Mouse (Mus musculus) ES-E14 (cell line): ENCODE measurements around the gene Unc13c. TPM values are rescaled to one million over a fixed set of nuclear protein-coding genes. Genes with fewer than 3 reads are reported as not detected.
A peak's percentile ranks its signal among the peaks of the same experiment; 100 is the strongest.

ENCODE experiments used
- DNase-seq: peaks from one replicate; pipeline ENCODE4 v3.0.0-alpha.2; 2013; ENCODE audit warnings: low read depth, low spot score
- H3K27ac ChIP-seq: 2 replicates; pipeline ENCODE4 v1.5.1; 2012; ENCODE audit warnings: low read depth, mild to moderate bottlenecking, low read length, moderate library complexity, mixed read lengths; ENCODE audit not compliant: poor library complexity, insufficient read depth, severe bottlenecking
- H3K36me3 ChIP-seq: 2 replicates; pipeline ENCODE4 v1.6.1; 2012; ENCODE audit warnings: mild to moderate bottlenecking, low read length, moderate library complexity, mixed read lengths; ENCODE audit not compliant: control insufficient read depth, poor library complexity, insufficient read depth, severe bottlenecking
- H3K4me1 ChIP-seq, 2 experiments: fragments of 150-350 bp in 1 of 2; sonication (generic) in 1 of 2; 2 replicates each; pipeline ENCODE4 v1.6.1; 2012; ENCODE audit warnings: low read length in 2 of 2, mild to moderate bottlenecking in 1 of 2, mixed read lengths in 1 of 2; ENCODE audit not compliant: control insufficient read depth in 2 of 2, insufficient read depth in 2 of 2, poor library complexity in 1 of 2
- H3K4me3 ChIP-seq, 2 experiments: fragments of 150-350 bp in 1 of 2; sonication (generic) in 1 of 2; 2 replicates each; pipeline ENCODE4 v1.5.1; 2012; ENCODE audit warnings: low read length in 2 of 2, low read depth in 1 of 2, mild to moderate bottlenecking in 1 of 2, mixed read lengths in 1 of 2; ENCODE audit not compliant: insufficient read depth in 1 of 2, poor library complexity in 1 of 2, severe bottlenecking in 1 of 2
- H3K9ac ChIP-seq: 2 replicates; pipeline ENCODE4 v1.6.1; 2012; ENCODE audit warnings: low read depth, mild to moderate bottlenecking, low read length, mixed read lengths; ENCODE audit not compliant: poor library complexity, insufficient read depth, severe bottlenecking
- H3K9me3 ChIP-seq: fragments of 150-350 bp; sonication (generic); 2 replicates; pipeline ENCODE4 v1.6.1; 2012; ENCODE audit warnings: low read depth, mild to moderate bottlenecking, low read length; ENCODE audit not compliant: control insufficient read depth, insufficient read depth
- CHD2 ChIP-seq: IDR thresholded peaks from 2 replicates; pipeline ENCODE4 v1.6.1; 2014; ENCODE audit warnings: mild to moderate bottlenecking, low read depth, low read length, inconsistent platforms
- HCFC1 ChIP-seq: IDR thresholded peaks from 2 replicates; pipeline ENCODE4 v1.6.1; 2012; ENCODE audit warnings: low read length, inconsistent platforms, borderline replicate concordance; ENCODE audit not compliant: insufficient read depth
- MAFK ChIP-seq: IDR thresholded peaks from 2 replicates; pipeline ENCODE4 v1.6.1; 2014; ENCODE audit warnings: mild to moderate bottlenecking, low read depth, low read length, inconsistent platforms; ENCODE audit not compliant: insufficient read depth
- ZC3H11A ChIP-seq: IDR thresholded peaks from 2 replicates; pipeline ENCODE4 v1.6.1; 2012; ENCODE audit warnings: low read depth, mild to moderate bottlenecking, inconsistent platforms, low read length, borderline replicate concordance
- ZNF384 ChIP-seq: IDR thresholded peaks from 2 replicates; pipeline ENCODE4 v1.6.1; 2012; ENCODE audit warnings: low read depth, low read length, inconsistent platforms
- in situ Hi-C, 2 experiments: fragments of 600-800 bp; cut with MboI; formaldehyde crosslinking; loops; one replicate each; pipeline ENCODE4 v1.15.1; 2025; ENCODE audit warnings: low sequenced_read_pairs in 2 of 2, inconsistent platforms in 1 of 2; ENCODE audit not compliant: unreplicated experiment in 2 of 2
- total RNA-seq: library from RNA; depleted of rRNA; stranded (reverse); fragments of 300-350 nt; gene quantifications from 2 replicates; pipeline ENCODE4 v1.2.3, GENCODE M21; 2012; rRNA removed

Gene Unc13c
- total RNA-seq, 1 experiment: under 0.01 TPM

DNA sequence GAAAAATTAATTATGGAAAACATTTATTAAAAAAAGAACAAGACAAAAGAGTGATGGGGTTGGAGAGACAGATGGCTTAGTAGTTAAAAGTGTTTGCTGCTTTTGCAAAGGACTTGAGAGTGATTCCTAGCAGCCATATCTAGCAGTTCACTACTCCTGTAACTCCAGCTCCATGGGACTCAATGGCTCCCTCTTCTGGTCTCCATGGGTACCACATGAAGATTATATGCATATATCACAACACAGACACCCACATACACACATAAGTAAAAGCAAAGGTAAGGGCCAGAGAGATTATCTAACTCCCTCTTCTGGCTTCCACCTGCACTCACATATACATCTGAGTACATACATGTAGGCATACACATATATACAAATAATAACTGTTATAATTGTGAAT, 519.5 kb downstream of the Unc13c start:
- no peaks in the 10 kb centered on the region for H3K4me1 ChIP-seq
- DNase-seq: peak; percentile 20

DNA sequence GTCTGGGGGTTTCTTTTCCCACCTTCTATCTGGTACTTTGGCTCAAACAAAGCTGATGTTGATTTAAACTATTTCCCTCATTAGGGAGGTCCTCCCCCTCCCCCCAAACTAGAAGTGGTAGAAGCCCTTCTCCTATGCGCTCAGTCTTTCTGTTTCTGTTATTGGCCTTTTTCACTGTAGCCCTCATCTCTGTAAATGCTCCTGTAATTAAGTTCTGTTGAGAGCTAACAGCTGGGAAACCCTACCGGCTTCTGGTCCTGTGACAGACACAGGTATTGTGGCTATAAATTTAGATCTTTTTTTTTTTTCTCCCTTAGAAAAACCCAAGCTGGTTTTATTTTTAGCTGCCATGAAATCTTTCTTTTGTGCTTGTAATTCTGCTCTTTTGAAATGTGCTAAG, 536.8 kb downstream of the Unc13c start:
- no peak for DNase-seq
- Histone ChIP-seq H3K9ac (no peak overlapping the region), H3K36me3 (no peaks in the 10 kb centered on the region), H3K27ac (no peak overlapping the region), H3K9me3 (no peaks in the 10 kb centered on the region), H3K4me1 (no peaks in the 10 kb centered on the region), H3K4me3 (no peak overlapping the region)
- TF ChIP-seq CHD2 (no peak), ZNF384 (no peak), ZC3H11A (no peak), HCFC1 (no peak), MAFK (no peak)
- in situ Hi-C loops: no loop called here

More for the DNA sequence above, 519.5 kb downstream of the Unc13c start:
- H3K9ac ChIP-seq: no peak overlapping the region
- in situ Hi-C loops: no loop called here
- H3K4me3 ChIP-seq: no peak overlapping the region
- no peaks in the 10 kb centered on the region for H3K36me3 ChIP-seq
- TF ChIP-seq MAFK (no peak), ZC3H11A (peak; percentile 29; the same call in 1 of the 2 replicates)
- no peak overlapping the region for H3K27ac ChIP-seq
- H3K9me3 ChIP-seq: no peaks in the 10 kb centered on the region

Other genes with a start within 250 kb of the Unc13c start
- gene Wdr72, start 141.4 kb upstream of the Unc13c start, total RNA-seq: 0.05 and 0.18 TPM in 2 replicates